Mouse (Mus musculus): ENCODE data around the gene Gm49378.

Gm49378 gene

DNA sequence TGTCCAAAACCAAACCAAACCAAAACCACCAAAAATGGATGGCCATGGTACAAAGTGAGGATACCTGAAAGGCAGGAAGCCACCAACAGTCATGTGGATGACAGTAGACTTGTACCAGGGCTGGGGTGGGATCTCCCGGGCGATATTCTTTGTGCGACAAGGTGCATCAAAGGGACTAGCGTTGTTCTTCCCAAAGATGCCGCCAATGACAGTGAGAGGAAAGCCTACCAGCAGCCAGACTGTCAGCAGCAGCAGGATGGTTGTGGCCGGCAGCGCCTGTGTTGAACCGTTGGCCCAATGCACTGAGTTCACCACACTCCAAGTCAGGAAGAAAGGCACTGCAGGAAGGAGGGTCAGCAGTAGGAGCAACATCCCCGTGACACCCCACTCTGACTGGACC is at the start of gene Gm49378:
Gene Gm49378 (minus strand): TSS at position 101 of the 400 bp plus-strand sequence.
- DNase-seq = no peak

DNA sequence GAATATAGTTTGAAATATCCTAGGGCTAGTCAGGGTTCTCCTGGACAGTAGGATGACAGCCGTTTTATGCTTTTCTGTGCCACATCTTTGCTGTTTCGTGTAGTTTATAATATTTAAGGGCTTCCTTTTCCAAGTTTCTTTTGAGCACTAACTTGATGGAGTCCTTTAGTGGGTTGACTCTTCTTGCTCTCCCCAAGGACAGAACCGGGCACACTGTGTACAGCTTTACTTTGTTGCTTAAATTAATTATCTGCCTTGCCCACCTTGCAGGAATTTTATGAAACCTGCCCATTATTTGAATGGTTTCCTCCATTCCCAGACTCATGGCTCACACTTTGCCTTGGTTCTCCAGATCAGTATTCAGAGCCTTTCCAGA is 44.4 kb upstream of the Gm49378 start:
- DNase-seq = no peak

DNA sequence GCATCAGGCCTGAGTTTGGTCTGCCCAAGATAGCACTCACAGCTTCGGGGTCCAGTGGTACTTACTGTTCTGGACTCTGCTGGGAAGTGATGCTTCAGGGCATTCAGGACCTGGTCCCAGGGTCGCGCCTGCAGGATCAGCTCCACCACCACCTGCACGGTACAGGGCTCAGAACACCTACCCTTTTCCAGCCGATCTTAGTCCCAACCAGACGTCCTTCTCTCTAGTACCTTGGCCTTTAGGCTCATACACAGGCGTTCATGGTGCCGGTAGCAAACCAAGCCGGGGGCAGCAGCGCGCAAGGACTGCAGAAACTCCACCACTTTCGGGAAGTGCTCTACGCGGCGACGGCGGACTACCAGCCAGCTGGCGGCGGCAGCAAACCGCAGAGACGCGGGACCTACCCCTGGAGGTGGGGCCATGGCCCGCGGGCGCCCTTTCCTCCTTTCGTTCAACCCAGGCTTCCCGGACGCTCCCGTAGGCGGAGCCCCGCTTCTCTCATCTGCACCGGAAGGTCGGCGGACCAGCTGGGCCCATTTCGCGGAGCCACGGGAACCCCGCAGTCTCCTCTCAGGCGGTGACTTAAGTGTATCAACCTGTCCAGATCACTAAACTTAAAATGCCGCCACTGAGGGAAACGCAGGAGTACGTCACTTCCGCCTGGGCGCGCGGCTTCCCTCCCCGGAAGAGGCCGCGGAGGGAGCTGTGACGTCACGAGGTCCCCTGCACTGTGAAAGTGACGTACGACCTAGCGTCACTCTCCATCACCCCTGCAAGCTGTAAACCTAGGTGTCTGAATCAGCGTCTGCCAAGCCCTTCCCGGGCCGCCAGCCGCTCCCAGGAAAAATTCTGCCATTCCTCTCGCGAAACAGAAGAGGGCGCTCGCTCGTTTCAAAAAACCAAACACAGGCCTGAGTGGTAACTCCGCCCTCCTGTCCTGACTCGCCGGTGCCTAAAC is 43.7 kb upstream of the Gm49378 start, which contains the start of gene Tinf2:
Gene Tinf2 (minus strand): TSS at position 661 of the 958 bp plus-strand sequence.
- DNase-seq = peak; percentile 98

DNA sequence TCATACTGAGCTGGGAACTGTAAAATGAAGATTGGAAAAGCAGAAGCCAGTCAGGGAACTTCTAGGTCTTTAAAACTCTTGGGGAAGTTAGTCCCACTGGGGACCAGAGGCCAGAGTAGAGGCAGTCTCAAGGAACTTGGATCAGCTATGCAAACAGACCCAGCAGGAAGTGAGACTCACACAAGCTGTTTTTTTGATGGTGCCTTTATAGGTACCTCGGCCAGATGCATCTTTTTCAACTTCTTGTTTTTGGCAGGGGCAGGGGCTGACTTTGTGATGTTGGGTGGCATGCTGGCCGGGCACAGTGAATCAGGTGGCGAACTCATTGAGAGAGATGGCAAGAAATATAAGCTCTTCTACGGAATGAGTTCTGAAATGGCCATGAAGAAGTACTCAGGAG is 39.9 kb upstream of the Gm49378 start:
- no peak for DNase-seq

DNA sequence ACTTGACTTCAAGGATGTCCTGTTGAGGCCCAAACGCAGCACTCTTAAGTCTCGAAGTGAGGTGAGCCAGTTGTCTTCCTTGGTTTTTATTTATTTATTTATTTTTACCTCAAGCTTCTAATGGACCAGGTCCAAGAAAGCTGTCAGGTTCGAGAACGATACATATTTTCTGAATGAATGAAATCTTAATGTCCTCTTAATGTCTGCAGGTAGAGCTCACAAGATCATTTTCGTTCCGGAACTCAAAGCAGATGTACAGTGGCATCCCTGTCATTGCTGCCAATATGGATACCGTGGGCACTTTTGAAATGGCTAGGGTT is 35.0 kb upstream of the Gm49378 start:
- DNase-seq = no peak

DNA sequence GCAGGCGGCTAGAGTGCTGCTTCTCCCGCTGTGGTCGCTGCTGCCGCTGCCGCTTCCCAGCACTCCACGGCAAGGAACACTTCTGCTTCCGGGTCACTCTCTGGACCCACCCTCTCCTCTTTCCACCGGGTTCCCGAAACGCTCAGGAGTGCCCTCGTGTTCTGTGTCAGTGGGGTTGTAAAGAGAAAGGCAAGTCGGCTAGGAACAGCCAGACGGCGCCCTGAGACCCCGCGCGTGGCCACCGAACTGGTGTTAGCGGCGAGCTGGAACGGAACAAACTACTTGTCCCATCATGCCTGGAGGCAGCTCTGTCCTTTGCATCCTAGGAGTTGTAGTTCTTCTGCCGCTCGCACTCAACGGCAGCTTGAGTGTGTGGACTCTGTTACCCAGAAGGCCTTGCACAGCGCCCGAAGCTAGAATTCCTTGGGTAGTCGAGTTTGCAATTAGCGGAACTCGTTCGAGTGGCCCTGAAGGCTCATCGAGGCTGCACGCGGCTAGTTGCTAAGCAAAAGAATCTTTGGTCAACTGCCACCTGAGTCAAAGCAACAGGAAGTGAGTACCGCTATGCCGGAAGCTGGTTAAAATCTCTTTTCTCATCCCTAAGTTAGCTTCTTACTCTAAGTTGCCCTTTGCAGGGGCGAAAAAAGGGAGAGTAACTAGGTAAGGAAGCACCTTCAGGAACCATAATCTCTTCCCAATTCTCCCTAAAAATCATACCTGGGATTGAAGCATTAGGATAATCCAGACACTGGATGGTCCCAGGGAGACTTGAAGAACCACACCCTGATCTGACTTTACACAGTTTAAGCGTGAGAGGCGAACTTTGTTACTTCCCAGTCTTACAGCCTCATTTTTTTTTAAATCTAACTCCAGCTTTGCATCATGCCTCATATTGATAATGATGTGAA is 34.4 kb upstream of the Gm49378 start, which contains the start of the genes Gmpr2 and Nedd8:
Gene Gmpr2 (plus strand): TSS at position 109 of the 908 bp plus-strand sequence.
Gene Nedd8 (minus strand): TSS at position 292 of the 908 bp plus-strand sequence.
- peak; percentile 93 for DNase-seq

DNA sequence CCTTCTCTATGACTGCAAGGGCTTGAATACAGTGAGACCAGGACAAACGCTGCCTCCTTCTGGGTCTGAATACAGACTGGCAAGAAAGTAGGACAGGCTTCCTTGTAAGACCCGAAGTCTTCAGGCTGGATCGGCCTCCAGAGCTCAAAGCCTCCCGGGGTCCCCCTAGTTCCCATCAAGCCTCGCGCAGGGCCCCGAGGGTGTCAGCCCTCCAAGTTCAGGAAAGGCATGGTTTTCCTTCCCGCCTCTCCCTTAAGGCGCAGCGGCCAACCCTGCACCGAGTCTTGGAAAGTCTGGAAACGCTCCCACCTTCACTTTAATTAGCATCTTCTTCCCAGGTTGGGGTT is 33.8 kb upstream of the Gm49378 start:
- no peak for DNase-seq

DNA sequence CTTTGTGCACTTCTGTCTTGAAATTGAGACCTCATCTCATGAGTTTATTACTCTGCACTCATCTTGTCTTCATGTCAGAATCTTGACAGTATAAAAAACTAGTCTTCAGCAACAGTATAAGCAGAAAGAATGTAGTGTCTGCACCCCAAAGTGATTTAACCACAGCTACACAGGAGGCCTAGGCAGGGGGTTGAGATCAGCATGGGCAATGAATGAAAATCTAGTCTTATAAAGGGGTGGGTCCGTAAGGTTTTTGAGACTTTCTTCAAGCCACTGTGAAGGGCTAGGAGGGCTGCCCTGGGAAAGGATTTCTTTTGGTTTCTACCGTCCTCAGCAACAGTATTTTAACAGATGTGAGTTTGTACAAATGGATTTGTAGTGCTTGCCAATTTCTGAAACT is 22.9 kb upstream of the Gm49378 start:
- DNase-seq = no peak

DNA sequence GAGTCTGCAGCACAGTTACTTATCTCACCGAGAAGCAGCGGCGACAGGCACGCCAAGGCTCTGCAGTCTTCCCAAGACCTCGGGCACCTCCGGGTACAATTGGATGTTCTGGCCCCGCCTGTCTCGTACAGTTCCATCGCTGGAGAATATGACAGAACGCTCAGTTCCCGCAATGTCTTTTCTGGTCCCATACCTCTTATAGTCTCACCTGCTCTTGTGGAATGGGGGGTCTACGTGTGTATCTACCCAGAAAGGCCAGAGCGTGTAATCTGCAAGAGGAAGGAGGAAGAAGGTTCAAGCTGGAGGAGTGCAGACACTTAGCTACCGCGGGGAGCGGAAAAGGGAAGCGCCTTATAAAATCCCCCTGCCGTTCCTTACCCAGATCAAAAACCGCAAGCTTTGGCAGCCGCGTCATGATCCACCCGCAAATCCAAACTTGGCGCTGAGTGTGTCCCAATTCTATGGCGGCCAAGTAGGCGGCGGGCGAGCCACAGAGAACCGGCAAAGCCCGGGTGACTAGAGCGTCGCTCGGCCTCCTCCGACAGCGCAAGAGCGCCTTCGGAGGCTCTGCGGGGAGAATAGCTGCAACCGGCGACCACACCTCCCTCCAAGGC is 22.4 kb upstream of the Gm49378 start, which contains the start of gene Mdp1:
Gene Mdp1 (minus strand): TSS at position 549 of the 614 bp plus-strand sequence.
- DNase-seq = peak; percentile 78

DNA sequence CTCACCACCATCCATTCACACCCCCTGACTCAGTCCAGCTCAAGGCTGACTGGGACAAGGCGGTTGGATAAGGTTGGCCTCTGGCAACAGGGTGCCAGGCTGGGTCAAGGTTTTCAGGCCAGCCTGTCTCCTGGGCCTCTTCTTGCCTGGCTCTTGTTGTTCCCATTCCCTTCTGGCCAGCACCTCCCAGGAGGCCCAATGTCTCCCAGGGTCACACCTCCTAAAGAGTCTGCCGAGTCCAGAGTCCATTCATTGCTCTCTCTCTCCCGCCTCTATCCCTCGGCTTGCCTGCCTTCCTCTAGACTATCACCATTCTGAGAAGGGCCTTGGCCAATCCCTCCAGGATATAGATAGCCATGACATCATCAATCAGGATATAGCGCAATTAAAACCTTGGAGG is 20.3 kb upstream of the Gm49378 start:
- no peak for DNase-seq

DNA sequence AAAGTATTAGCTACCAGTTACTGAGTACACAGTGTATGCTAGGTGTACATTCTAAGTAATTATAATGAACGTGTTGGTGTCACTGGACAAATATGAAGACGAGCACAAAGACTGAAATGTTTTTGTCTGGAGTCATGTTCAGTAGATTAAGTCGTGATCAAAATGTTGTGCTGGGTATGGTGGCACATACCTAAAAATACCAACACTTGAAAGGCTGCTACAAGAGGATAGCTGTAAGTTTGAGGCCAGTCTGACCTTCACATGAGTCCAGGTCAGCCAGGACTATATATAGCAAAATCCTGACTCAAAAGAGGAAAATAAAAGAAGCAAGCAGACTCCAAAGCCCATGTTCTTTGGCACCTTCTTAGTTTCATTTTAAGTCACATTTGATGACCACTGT is 19.2 kb upstream of the Gm49378 start:
- DNase-seq = no peak

DNA sequence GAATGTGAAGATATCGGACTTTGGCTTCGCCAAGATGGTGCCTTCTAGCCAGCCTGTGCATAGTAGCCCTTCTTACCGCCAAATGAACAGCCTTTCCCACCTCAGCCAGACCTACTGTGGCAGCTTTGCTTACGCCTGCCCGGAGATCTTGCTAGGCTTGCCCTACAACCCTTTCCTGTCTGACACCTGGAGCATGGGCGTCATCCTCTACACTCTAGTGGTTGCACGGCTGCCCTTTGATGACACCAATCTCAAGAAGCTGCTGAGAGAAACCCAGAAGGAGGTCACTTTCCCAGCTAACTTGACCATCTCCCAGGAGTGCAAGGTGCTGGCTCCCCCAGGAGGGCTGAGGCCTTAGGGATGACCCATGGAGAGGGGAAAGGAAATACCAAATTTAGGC is 13.8 kb upstream of the Gm49378 start:
- DNase-seq = no peak

DNA sequence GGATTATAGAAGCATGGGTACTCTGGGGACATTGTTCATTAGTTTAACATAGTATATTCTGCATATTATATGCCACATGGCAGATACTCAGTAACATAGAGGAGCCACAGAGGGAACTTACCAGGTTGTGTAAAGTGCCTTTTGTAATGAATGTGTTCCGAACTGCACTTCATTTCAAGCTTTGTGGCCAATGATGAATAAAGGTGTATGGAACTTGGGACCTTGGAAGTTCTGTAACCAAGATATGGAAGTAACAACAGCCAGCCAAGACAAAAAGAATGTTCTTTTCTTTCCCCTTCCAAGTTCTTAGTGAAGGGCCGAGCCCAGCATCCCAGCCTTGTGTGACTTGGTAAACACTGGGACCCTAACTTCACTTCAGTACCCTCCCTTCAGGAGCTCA is 12.2 kb upstream of the Gm49378 start, which contains the start of gene Tssk4:
Gene Tssk4 (plus strand): TSS at position 301 of the 400 bp plus-strand sequence.
- no peak for DNase-seq

DNA sequence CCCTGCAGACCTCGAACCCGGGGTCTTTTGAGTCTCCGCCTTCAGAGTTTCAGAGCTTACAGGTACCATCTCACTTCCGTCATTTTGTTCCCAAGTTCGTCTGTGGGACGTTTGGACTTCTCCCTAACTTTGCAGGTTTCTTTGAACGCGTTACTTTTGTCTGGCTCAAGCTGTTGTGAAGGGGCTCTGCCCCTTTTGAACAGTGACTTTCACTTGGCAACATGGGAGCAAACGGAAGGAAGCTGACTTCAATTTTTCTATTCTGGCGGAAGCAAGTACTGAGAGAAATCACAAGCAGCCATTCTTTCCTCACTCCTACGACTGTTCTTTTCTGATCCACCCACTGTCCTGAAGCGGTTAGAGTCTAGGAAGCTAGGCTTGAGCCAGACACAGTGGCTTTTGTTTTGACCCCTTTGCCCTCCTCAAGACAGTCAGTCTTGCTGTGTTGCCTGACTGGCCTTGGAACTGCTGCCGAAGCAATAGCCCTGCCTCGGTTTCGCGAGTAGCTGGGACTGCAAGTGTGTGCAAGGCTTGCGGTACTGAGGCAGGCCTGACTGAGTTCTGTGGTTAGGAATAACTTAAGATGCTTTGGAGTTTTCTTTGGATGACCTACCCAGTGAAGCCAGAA is 6.7 kb upstream of the Gm49378 start:
- DNase-seq = no peak

DNA sequence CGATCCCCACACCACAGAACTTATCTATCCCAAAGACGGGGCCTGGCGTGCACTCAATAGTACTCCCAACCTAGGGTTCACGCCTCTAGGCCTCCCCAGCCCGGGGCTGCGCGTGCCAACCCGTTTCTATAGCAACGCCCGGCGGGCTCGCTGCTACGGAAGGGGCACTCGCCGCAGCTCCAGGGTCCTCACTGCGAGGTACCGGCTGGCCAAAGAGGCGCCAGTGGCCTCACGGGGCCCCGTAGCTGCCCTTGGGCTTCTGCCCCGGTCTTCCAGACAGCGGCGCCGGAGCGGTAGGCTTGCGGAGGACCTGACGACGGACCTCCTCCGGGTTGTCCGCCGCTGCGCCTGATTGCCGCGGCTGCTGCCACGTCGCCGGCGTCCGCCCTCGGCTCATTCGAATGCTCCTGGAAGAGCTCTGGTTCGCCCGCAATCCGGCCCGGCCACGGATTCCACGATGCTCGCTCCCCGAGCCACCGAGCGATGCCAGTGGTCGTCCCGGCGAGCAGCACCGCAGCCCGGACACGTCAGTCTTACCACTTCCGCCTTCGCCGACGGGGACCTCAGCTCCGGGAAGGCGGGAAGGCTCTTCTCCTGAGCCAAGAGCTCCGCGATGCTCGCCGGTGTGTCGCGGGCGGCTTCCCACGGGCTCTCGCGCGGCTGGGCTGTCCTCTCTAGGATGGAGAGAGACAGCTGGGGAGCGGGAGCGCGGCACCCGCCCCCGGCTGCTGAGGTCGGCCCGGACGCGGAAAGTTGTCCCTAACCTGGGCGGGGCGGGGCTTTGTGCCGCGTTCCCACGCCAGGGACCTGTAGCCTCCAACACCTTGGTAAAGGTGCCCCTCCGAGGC is 5.6 kb upstream of the Gm49378 start, which contains the start of gene Tm9sf1:
Gene Tm9sf1 (minus strand): TSS at position 747 of the 848 bp plus-strand sequence.
- peak; percentile 89 for DNase-seq

DNA sequence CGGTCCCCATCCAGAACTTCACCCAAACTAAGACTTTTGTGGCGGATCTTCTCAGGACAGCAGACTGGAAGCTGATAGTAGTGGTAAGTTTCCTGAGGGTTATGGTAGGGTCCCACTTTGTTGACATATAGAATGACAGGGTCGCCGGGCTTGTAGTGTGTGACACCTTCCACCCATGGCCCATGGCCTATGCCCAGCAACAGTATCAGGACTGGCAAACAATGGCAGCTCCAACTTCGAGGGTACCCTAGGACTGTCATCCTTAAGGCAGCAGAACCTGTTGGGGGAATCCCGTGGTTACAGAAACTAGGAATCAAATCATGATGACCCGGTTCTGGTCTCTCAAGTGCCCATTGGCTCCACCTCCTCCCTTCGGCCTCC is 5.0 kb upstream of the Gm49378 start:
- DNase-seq = no peak

DNA sequence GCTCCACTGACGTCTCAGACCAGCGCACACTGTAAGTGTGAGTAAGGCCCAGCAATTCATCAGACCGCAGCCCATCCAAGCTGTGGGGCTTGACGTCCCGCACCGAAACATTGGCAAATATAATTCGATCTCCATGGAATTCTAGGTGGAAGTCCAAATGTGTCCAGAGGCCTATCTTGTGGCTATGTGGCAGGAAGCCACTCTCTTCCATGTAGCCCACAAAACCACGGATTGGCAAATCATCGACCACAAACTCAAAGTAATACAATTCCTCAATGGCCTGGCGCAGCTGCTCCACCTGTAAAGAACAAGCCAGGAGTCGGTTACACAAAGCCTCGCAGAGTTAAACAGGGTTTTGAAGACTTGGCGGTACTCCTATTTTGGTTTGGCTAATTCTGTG is 3.6 kb upstream of the Gm49378 start:
- DNase-seq = no peak

DNA sequence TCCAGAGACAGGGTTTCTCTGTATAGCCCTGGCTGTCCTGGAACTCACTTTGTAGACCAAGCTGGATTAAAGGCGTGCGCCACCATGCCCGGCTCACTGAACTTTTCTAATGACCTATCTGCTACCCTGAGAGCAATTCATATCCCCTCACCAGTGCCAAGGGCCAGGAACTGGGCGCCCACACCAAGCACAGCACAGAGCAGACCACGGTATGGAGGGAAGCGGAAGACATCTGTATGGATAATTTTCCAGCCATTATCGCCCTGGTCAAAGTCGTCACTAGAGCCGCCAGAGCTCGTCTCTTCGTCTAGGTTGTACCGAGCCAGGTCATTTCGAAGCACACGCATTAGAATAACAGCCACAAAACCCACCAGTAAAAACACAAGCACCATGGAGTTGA is 3.1 kb upstream of the Gm49378 start:
- no peak for DNase-seq

DNA sequence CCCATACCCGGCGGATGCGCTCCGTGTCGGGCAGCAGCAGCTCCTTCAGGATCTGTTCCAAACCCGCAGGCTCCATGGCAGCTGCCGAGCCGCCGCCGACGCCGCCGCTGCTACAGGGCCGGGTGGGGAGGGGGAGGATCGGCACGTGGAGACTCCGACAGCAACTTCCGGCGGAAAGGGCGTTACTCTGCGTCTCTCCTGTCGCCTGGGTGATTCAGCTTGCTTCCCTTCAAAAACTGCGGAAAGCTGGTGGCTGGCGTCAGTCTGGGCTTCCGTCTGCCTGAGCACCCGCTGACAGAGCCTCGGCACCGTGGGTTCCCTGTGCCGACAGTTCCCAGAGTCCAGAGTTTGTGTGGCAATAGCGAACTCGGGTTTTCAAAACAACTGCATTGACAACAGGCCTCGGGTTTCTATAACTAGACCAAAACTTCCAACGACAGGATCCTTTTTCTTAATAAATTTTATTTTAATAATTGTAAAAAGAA is 2.1 kb downstream of the Gm49378 start, which contains the start of gene Ipo4:
Gene Ipo4 (minus strand): TSS at position 435 of the 485 bp plus-strand sequence.
- DNase-seq = peak; percentile 84

DNA sequence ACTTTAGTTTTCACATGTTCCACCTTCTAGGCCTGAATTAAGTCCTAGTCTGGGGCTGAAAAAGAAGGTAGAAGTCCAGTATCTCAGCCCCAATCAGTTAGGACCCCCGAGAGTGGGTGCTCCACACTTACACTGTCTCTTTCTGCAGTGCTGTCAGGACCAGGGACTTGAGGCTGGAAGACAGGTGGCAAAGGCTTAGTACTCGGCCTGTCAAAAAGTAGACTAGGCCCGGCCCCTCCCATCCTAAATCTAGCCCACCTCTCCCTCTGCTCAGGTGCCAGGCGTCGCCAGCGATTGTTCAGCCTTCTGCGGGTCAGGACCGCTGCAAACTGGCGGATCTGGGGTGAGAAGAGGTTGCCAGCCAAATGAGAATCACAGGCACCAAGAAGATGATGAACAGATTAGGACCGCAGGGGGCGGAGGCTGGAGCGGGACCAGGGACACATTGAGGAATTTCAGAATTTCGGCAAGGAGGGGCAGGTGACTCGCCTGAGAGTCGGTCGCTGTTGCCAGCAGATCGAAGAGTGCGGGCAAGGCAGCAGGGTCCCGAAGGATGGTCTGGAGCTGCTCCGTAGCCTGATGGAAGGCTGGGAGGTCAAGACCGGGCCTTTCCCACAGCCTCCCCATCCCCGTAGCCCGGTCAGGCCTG is 2.7 kb downstream of the Gm49378 start:
- DNase-seq = peak; percentile 71

DNA sequence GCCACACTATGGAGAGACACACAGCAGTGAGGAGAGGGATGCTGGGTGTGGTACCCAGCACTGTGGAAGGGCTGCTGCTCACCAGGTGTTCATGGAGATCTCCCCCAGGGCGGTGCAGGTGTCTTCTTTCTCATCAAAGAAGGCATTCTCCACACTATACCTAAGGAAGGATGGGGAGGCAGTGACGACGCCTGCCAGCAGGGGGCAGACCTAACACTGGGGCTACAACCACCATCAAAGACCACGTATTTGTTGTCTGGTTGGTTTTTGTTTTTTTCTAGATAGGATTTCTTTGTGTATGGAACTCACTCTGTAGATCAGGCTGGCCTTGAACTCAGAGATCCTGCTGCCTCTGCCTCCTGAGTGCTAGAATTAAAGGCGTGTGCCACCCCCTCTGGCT is 8.4 kb downstream of the Gm49378 start:
- DNase-seq = no peak
